In genomic region chr7:101314396-101314795, GRCm38 (mm10) we compare ENCODE assay signal across 17 mouse cellular contexts. TPM values are rescaled to one million over a fixed set of nuclear protein-coding genes. Genes with fewer than 3 reads are reported as not detected.
DNase-seq lines count a peak whose midpoint lies in the region; ATAC-seq and TF ChIP-seq lines count a peak whose summit lies in the region.
"Had no signal": no experiment of that assay in that cellular context is flagged by ENCODE, and none has a peak within 500 bp of the region (broad histone marks: within the 10 kb centered on the region; RNA-seq: fewer than 3 reads in every experiment).

No protein-coding gene starts in this region.

- H3K79me2 ChIP-seq in myocyte (ENCODE audit: control insufficient read depth, insufficient read depth): no peaks in the 10 kb centered on the region

- H3K4me2 ChIP-seq in heart, embryonic 15.5 days: no peak overlapping the region
- H3K4me2 ChIP-seq in liver, embryonic 13.5 days: no peak overlapping the region
- no peak overlapping the region for H3K4me2 ChIP-seq in liver, embryonic 12.5 days
- H3K4me2 ChIP-seq in myocyte (ENCODE audit: low read depth): peak overlapping the region; percentile 65
- H3K4me2 ChIP-seq in intestine, embryonic 15.5 days (replicated peaks): no peak overlapping the region
- no peak overlapping the region for H3K4me2 ChIP-seq in heart, embryonic 12.5 days
- H3K4me2 ChIP-seq: limb, embryonic 15.5 days; lung, embryonic 15.5 days had no signal

- no peak overlapping the region for H3K4me3 ChIP-seq in heart, embryonic 15.5 days
- H3K4me3 ChIP-seq in liver, embryonic 13.5 days (replicated peaks): no peak overlapping the region
- no peak overlapping the region for H3K4me3 ChIP-seq in liver, embryonic 12.5 days
- no peak overlapping the region for H3K4me3 ChIP-seq in myocyte
- no peak overlapping the region for H3K4me3 ChIP-seq in intestine, embryonic 15.5 days (replicated peaks)
- H3K4me3 ChIP-seq in heart, embryonic 12.5 days: no peak overlapping the region
- H3K4me3 ChIP-seq: limb, embryonic 15.5 days; lung, embryonic 15.5 days had no signal

- H3K9ac ChIP-seq in heart, embryonic 15.5 days: no peak overlapping the region
- 0 out of 2 replicates have a peak overlapping the region, but pooled peaks have one; percentile 36 for H3K9ac ChIP-seq in liver, embryonic 13.5 days
- no peak overlapping the region for H3K9ac ChIP-seq in liver, embryonic 12.5 days
- H3K9ac ChIP-seq in intestine, embryonic 15.5 days: no peak overlapping the region
- no peak overlapping the region for H3K9ac ChIP-seq in heart, embryonic 12.5 days
- H3K9ac ChIP-seq: forebrain, postnatal 0 days; limb, embryonic 15.5 days; lung, embryonic 15.5 days had no signal

- H3K4me1 ChIP-seq in heart, embryonic 15.5 days (replicated peaks): peaks cover 28% of the 10 kb centered on the region
- H3K4me1 ChIP-seq in liver, embryonic 13.5 days (replicated peaks): peaks cover 91% of the 10 kb centered on the region
- H3K4me1 ChIP-seq in liver, embryonic 12.5 days: peaks cover 79% of the 10 kb centered on the region
- 0 out of 2 replicates have a peak, but pooled peaks cover 4% of the 10 kb centered on the region for H3K4me1 ChIP-seq in intestine, embryonic 15.5 days (replicated peaks)
- H3K4me1 ChIP-seq in heart, embryonic 12.5 days (replicated peaks): peaks cover 22% of the 10 kb centered on the region

- H3K9me3 ChIP-seq in heart, embryonic 15.5 days (replicated peaks): no peaks in the 10 kb centered on the region
- no peaks in the 10 kb centered on the region for H3K9me3 ChIP-seq in liver, embryonic 13.5 days (replicated peaks)
- H3K9me3 ChIP-seq in liver, embryonic 12.5 days (replicated peaks): no peaks in the 10 kb centered on the region
- no peaks in the 10 kb centered on the region for H3K9me3 ChIP-seq in intestine, embryonic 15.5 days
- H3K9me3 ChIP-seq in heart, embryonic 12.5 days (replicated peaks): no peaks in the 10 kb centered on the region
- H3K9me3 ChIP-seq: G1E; limb, embryonic 15.5 days; lung, embryonic 15.5 days had no signal

- no peak for TF ChIP-seq POLR2A in myocyte (IDR thresholded peaks at IDR 0.05; ENCODE audit: insufficient read length, low read depth)

- 39% methylated on average over 5 of the region's 5 CpGs for WGBS in heart, embryonic 15.5 days
- 67% methylated on average over 5 of the region's 5 CpGs for WGBS in liver, embryonic 13.5 days (ENCODE audit: insufficient replicate concordance)
- 69% methylated on average over 5 of the region's 5 CpGs for WGBS in liver, embryonic 12.5 days (ENCODE audit: insufficient replicate concordance)
- 61% methylated on average over 5 of the region's 5 CpGs for WGBS in intestine, embryonic 15.5 days
- 42% methylated on average over 5 of the region's 5 CpGs for WGBS in heart, embryonic 12.5 days

- ATAC-seq in heart, embryonic 15.5 days (replicated peaks; ENCODE audit: insufficient number of reproducible peaks, insufficient read depth, low FRiP score, low read depth): no peak
- no peak for ATAC-seq in liver, embryonic 13.5 days (ENCODE audit: low read depth)
- ATAC-seq in liver, embryonic 12.5 days: no peak
- ATAC-seq in intestine, embryonic 15.5 days: no peak
- no peak for ATAC-seq in heart, embryonic 12.5 days (ENCODE audit: insufficient number of reproducible peaks, low FRiP score)
- ATAC-seq: forebrain, postnatal 0 days had no signal

- DNase-seq in heart, adult 8-10 months (ENCODE audit: low spot score): no peak
- DNase-seq in liver, embryonic 13.5 days: no peak
- peak; percentile 28 for DNase-seq in frontal cortex, postnatal 25 days (ENCODE audit: low spot score in 2 of 2)
- DNase-seq: adrenal gland, postnatal 10 days; cerebellum, postnatal 10 days; forebrain, postnatal 0 days; kidney, adult 8-10 months; midbrain, embryonic 14.5 days; thymus, postnatal 14 days had no signal

- H3K36me3 ChIP-seq in heart, embryonic 15.5 days: no peaks in the 10 kb centered on the region
- no peaks in the 10 kb centered on the region for H3K36me3 ChIP-seq in liver, embryonic 13.5 days
- no peaks in the 10 kb centered on the region for H3K36me3 ChIP-seq in liver, embryonic 12.5 days
- H3K36me3 ChIP-seq in myocyte (ENCODE audit: control insufficient read depth, insufficient read depth): no peaks in the 10 kb centered on the region
- no peaks in the 10 kb centered on the region for H3K36me3 ChIP-seq in intestine, embryonic 15.5 days
- H3K36me3 ChIP-seq in heart, embryonic 12.5 days: no peaks in the 10 kb centered on the region
- H3K36me3 ChIP-seq: G1E; limb, embryonic 15.5 days; lung, embryonic 15.5 days had no signal

- no peaks in the 10 kb centered on the region for H3K27me3 ChIP-seq in heart, embryonic 15.5 days
- H3K27me3 ChIP-seq in liver, embryonic 13.5 days: no peaks in the 10 kb centered on the region
- H3K27me3 ChIP-seq in liver, embryonic 12.5 days (replicated peaks): no peaks in the 10 kb centered on the region
- H3K27me3 ChIP-seq in myocyte (ENCODE audit: control insufficient read depth, insufficient read depth, insufficient read length): no peaks in the 10 kb centered on the region
- H3K27me3 ChIP-seq in intestine, embryonic 15.5 days (replicated peaks): no peaks in the 10 kb centered on the region
- H3K27me3 ChIP-seq in heart, embryonic 12.5 days (replicated peaks): no peaks in the 10 kb centered on the region
- H3K27me3 ChIP-seq: limb, embryonic 15.5 days; lung, embryonic 15.5 days had no signal

- H3ac ChIP-seq in myocyte (ENCODE audit: control insufficient read depth, insufficient read length): no peak overlapping the region

- 0 out of 2 replicates have a peak overlapping the region, but pooled peaks have one; percentile 9 for H3K27ac ChIP-seq in heart, embryonic 15.5 days
- 0 out of 2 replicates have a peak overlapping the region, but pooled peaks have one; percentile 91 for H3K27ac ChIP-seq in liver, embryonic 13.5 days
- no peak overlapping the region for H3K27ac ChIP-seq in liver, embryonic 12.5 days
- no peak overlapping the region for H3K27ac ChIP-seq in intestine, embryonic 15.5 days
- H3K27ac ChIP-seq in heart, embryonic 12.5 days (ENCODE audit: poor library complexity, severe bottlenecking): no peak overlapping the region
- H3K27ac ChIP-seq: limb, embryonic 15.5 days; lung, embryonic 15.5 days had no signal

TF ChIP-seq in myocyte, 11 proteins besides CTCF, POLR2A, EP300 and RAD21:
- TF ChIP-seq SRF (IDR thresholded peaks at IDR 0.05; ENCODE audit: control insufficient read depth, insufficient read length, low read depth): no peak
- TF ChIP-seq MYOD1 (IDR thresholded peaks at IDR 0.05; ENCODE audit: control insufficient read depth in 1 of 3, insufficient read length in 2 of 3, low read depth in 2 of 3): peak in 1 of 3 experiments; percentile 2

RNA-seq across cellular contexts. Expression of gene Stard10, which starts 2.5 kb away (rescaled TPM):
- polyA plus RNA-seq in heart, embryonic 15.5 days (2015; fragmentation: Nextera tagmentation; extraction: Ambion mirVana): 25.0 and 32.9 TPM in 2 replicates
- total RNA-seq in heart, adult 8-10 months (2022): 10 to 100 TPM; 57.4 to 86.0 (median 69.5) TPM
- 78.5 and 81.3 TPM in 2 replicates for polyA plus RNA-seq in liver, embryonic 13.5 days (2015; fragmentation: Nextera tagmentation; extraction: Ambion mirVana)
- 76.9 and 79.5 TPM in 2 replicates for polyA plus RNA-seq in liver, embryonic 12.5 days (2016; fragmentation: Nextera tagmentation; extraction: Ambion mirVana)
- polyA plus RNA-seq in myocyte (2012; fragmentation: generic; extraction: Trizol): 39.6 TPM
- 111 and 125 TPM in 2 replicates for polyA plus RNA-seq in intestine, embryonic 15.5 days (2015; fragmentation: Nextera tagmentation; extraction: Ambion mirVana)
- polyA plus RNA-seq in heart, embryonic 12.5 days (2016; fragmentation: Nextera tagmentation; extraction: Ambion mirVana): 22.9 and 28.6 TPM in 2 replicates
- total RNA-seq: G1E had no signal

RNA-seq across cellular contexts. Expression of gene Atg16l2, which starts 12.3 kb away (rescaled TPM):
- polyA plus RNA-seq in heart, embryonic 15.5 days (2015; fragmentation: Nextera tagmentation; extraction: Ambion mirVana): 28.1 and 30.5 TPM in 2 replicates
- 10 to 100 TPM in 2 of 4 experiments, 1 to 10 TPM in 2; 5.7 to 12.3 (median 9.3) TPM for total RNA-seq in heart, adult 8-10 months (2022)
- polyA plus RNA-seq in liver, embryonic 13.5 days (2015; fragmentation: Nextera tagmentation; extraction: Ambion mirVana): 4.2 and 4.9 TPM in 2 replicates
- 4.7 and 5.7 TPM in 2 replicates for polyA plus RNA-seq in liver, embryonic 12.5 days (2016; fragmentation: Nextera tagmentation; extraction: Ambion mirVana)
- 6.6 TPM for polyA plus RNA-seq in myocyte (2012; fragmentation: generic; extraction: Trizol)
- 14.3 and 16.1 TPM in 2 replicates for polyA plus RNA-seq in intestine, embryonic 15.5 days (2015; fragmentation: Nextera tagmentation; extraction: Ambion mirVana)
- 22.6 and 23.8 TPM in 2 replicates for polyA plus RNA-seq in heart, embryonic 12.5 days (2016; fragmentation: Nextera tagmentation; extraction: Ambion mirVana)

RNA-seq across cellular contexts. Expression of gene Arap1, which starts 33.5 kb away (rescaled TPM):
- 23.5 and 38.4 TPM in 2 replicates for polyA plus RNA-seq in heart, embryonic 15.5 days (2015; fragmentation: Nextera tagmentation; extraction: Ambion mirVana)
- total RNA-seq in heart, adult 8-10 months (2022): 10 to 100 TPM; 27.2 to 40.0 (median 28.4) TPM
- polyA plus RNA-seq in liver, embryonic 13.5 days (2015; fragmentation: Nextera tagmentation; extraction: Ambion mirVana): 13.1 and 14.8 TPM in 2 replicates
- 20.5 and 24.6 TPM in 2 replicates for polyA plus RNA-seq in liver, embryonic 12.5 days (2016; fragmentation: Nextera tagmentation; extraction: Ambion mirVana)
- polyA plus RNA-seq in myocyte (2012; fragmentation: generic; extraction: Trizol): 24.7 TPM
- 56.3 and 58.4 TPM in 2 replicates for polyA plus RNA-seq in intestine, embryonic 15.5 days (2015; fragmentation: Nextera tagmentation; extraction: Ambion mirVana)
- 19.9 and 22.5 TPM in 2 replicates for polyA plus RNA-seq in heart, embryonic 12.5 days (2016; fragmentation: Nextera tagmentation; extraction: Ambion mirVana)

Comparison
In these comparisons a context has a peak if more than half of its experiments do, and no peak if none do; other contexts are left out.
1. H3K27ac ChIP-seq: peak in heart, embryonic 15.5 days (single experiment) and liver, embryonic 13.5 days (single experiment); none in liver, embryonic 12.5 days (single experiment), intestine, embryonic 15.5 days (single experiment) and heart, embryonic 12.5 days (single experiment).
2. DNase-seq: peak in frontal cortex, postnatal 25 days (2 of 2); none in heart, adult 8-10 months (single experiment) and liver, embryonic 13.5 days (single experiment).